Mouse (Mus musculus) limb, embryonic 15.5 days (tissue): ENCODE data around the gene Serpina7. TPM values are rescaled to one million over a fixed set of nuclear protein-coding genes. Genes with fewer than 3 reads are reported as not detected.

ENCODE experiments used
- ATAC-seq: fragments of 200-750 bp; cut with Nextera tagmentation; 2 replicates; pipeline ENCODE4 v1.8.0; 2017; ENCODE audit warnings: low read depth, moderate TSS enrichment; ENCODE audit not compliant: insufficient number of reproducible peaks, low FRiP score, low TSS enrichment
- H3K27ac ChIP-seq: fragments of 300-500 bp; sonication (generic); 2 replicates; pipeline ENCODE4 v1.5.1; 2015; ENCODE audit warnings: moderate library complexity, mild to moderate bottlenecking, inconsistent platforms
- H3K27me3 ChIP-seq: fragments of 300-500 bp; sonication (generic); 2 replicates; pipeline ENCODE4 v1.6.1; 2015; ENCODE audit warnings: inconsistent platforms
- H3K36me3 ChIP-seq: fragments of 300-500 bp; sonication (generic); 2 replicates; pipeline ENCODE4 v1.6.1; 2015; ENCODE audit warnings: inconsistent platforms
- H3K4me1 ChIP-seq: fragments of 300-500 bp; sonication (generic); 2 replicates; pipeline ENCODE4 v1.6.1; 2015; ENCODE audit warnings: inconsistent platforms
- H3K4me2 ChIP-seq: fragments of 300-500 bp; sonication (generic); 2 replicates; pipeline ENCODE4 v1.6.1; 2015; ENCODE audit warnings: mild to moderate bottlenecking, inconsistent platforms
- H3K4me3 ChIP-seq: fragments of 300-500 bp; sonication (generic); 2 replicates; pipeline ENCODE4 v1.5.1; 2015; ENCODE audit warnings: mild to moderate bottlenecking, inconsistent platforms
- H3K9ac ChIP-seq: fragments of 300-500 bp; sonication (generic); 2 replicates; pipeline ENCODE4 v1.6.1; 2015; ENCODE audit warnings: inconsistent platforms
- H3K9me3 ChIP-seq: fragments of 300-500 bp; sonication (generic); 2 replicates; pipeline ENCODE4 v1.6.1; 2016; ENCODE audit warnings: inconsistent platforms
- WGBS: fragments of 180-500 bp; shearing (Covaris S2); methylation state at CpG from one replicate; pipeline ENCODE4 v1.1.7; 2015; 5-methylcytosine and 5-hydroxymethylcytosine counted together
- polyA plus RNA-seq: library from polyadenylated mRNA; unstranded; fragments of >200 nt; fragmentation: Nextera tagmentation; extraction: Ambion mirVana; gene quantifications from 2 replicates; pipeline ENCODE4 v1.2.1, GENCODE M21; 2015

The Serpina7 gene
- 0.10 TPM in 1 of 2 replicates, not detected in the other for polyA plus RNA-seq

- H3K9me3 ChIP-seq: no peaks in the 10 kb centered on the region
- no peak within 1 kb of the TSS for H3K27ac ChIP-seq
- no peak for ATAC-seq
- no peak within 1 kb of the TSS for H3K4me2 ChIP-seq
- no peaks in the 10 kb centered on the region for H3K4me1 ChIP-seq
- no peaks in the 10 kb centered on the region for H3K27me3 ChIP-seq
- H3K36me3 ChIP-seq: no peaks in the 10 kb centered on the region
- H3K4me3 ChIP-seq: no peak within 1 kb of the TSS
- H3K9ac ChIP-seq: no peak within 1 kb of the TSS
Measured at GRCm38 (mm10) chrX:139085077-139085476, at the start of gene Serpina7. Gene Serpina7, minus strand, starts transcription at chrX:139085236.

- ATAC-seq: no peak
- H3K9ac ChIP-seq: no peak overlapping the region
- no peak overlapping the region for H3K4me3 ChIP-seq
- no peaks in the 10 kb centered on the region for H3K36me3 ChIP-seq
- no peak overlapping the region for H3K27ac ChIP-seq
- H3K27me3 ChIP-seq: no peaks in the 10 kb centered on the region
- no peaks in the 10 kb centered on the region for H3K9me3 ChIP-seq
- no peaks in the 10 kb centered on the region for H3K4me1 ChIP-seq
- 52% methylated on average over 4 of the region's 4 CpGs for WGBS
- H3K4me2 ChIP-seq: no peak overlapping the region
Measured at GRCm38 (mm10) chrX:139134031-139134430, 49.0 kb upstream of the Serpina7 start.

DNA sequence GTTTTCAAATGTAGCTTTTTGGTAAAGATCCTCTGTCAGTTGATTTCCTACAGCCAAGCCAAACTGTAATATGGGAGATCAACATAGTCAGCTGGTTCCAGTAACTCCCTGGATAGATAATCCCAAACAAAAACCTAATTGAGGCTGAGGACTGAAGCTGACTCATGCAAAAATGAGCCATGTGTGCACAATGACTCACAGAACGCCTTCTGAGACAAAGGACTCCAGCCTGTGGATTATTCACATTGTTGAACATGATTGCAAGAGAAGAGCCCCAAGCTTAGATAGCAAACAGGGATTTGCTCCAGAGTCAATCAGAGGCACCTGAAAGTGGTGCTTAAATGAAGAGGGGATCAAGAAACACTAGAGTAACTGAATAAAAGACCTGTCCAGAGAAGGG lies 12.2 kb upstream of the Serpina7 start:
- Histone ChIP-seq H3K9me3 (no peaks in the 10 kb centered on the region), H3K27me3 (no peaks in the 10 kb centered on the region), H3K4me3 (no peak overlapping the region), H3K27ac (no peak overlapping the region), H3K36me3 (no peaks in the 10 kb centered on the region), H3K4me1 (no peaks in the 10 kb centered on the region), H3K4me2 (no peak overlapping the region), H3K9ac (no peak overlapping the region)
- ATAC-seq: no peak
- WGBS: 54% methylated on average over 1 of the region's 1 CpGs

DNA sequence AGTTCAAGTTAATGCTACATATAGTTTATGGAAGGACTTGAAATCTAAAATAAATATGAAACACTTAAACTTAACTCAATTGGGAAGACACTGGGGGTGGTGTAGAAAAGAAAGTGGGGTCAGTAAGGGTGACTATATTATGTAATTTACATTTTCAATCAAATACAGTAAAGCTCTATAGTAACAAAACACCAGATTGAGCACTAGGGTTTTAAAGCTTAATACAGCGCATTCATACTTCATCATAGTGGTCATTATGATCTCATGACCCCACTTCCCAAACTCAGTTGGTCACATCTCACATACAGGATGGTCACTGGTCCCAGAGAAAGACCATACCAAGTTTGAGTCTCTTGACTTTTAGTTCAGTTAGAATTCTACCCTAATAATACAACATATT lies 907 bp upstream of the Serpina7 start, which contains the start of gene 4930513O06Rik:
TSS of gene 4930513O06Rik (plus strand) at position 301 of the 400 bp plus-strand sequence.
- no peak within 1 kb of the TSS for H3K9ac ChIP-seq
- 93% methylated on average over 1 of the region's 1 CpGs for WGBS
- no peaks in the 10 kb centered on the region for H3K9me3 ChIP-seq
- H3K4me3 ChIP-seq: no peak within 1 kb of the TSS
- no peaks in the 10 kb centered on the region for H3K27me3 ChIP-seq
- no peak within 1 kb of the TSS for H3K27ac ChIP-seq
- ATAC-seq: no peak
- no peaks in the 10 kb centered on the region for H3K4me1 ChIP-seq
- no peaks in the 10 kb centered on the region for H3K36me3 ChIP-seq
- H3K4me2 ChIP-seq: no peak within 1 kb of the TSS

GRCm38 (mm10) chrX:139078493-139078892 lies 6.5 kb downstream of the Serpina7 start:
- Histone ChIP-seq H3K9me3 (no peaks in the 10 kb centered on the region), H3K9ac (no peak overlapping the region), H3K4me1 (no peaks in the 10 kb centered on the region), H3K27me3 (no peaks in the 10 kb centered on the region), H3K4me3 (no peak overlapping the region), H3K36me3 (no peaks in the 10 kb centered on the region), H3K4me2 (no peak overlapping the region), H3K27ac (no peak overlapping the region)
- WGBS: 92% methylated on average over 2 of the region's 2 CpGs
- no peak for ATAC-seq

DNA sequence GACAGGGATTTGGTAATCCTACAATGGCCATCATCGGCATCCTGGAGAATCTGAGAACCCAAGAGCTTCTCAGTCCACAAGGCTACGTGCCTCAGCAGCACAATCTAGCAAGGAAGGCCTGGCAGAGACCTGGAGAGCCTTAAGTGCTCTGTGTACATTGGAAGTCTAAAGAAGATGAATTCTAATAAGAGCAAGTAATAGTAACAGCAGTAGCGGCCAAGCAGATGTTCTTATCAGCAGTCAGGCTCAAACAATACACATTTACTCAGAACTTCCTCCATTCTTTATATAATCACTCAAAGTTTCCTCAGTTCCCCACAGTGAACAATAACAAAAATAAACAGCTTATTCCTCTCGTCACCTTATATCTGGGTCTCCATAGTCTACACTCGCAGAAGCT lies 21.0 kb downstream of the Serpina7 start:
- H3K4me3 ChIP-seq: no peak overlapping the region
- H3K36me3 ChIP-seq: no peaks in the 10 kb centered on the region
- no peaks in the 10 kb centered on the region for H3K4me1 ChIP-seq
- WGBS: 78% methylated on average over 5 of the region's 5 CpGs
- no peak overlapping the region for H3K4me2 ChIP-seq
- ATAC-seq: no peak
- H3K9ac ChIP-seq: no peak overlapping the region
- H3K27me3 ChIP-seq: no peaks in the 10 kb centered on the region
- no peak overlapping the region for H3K27ac ChIP-seq
- H3K9me3 ChIP-seq: no peaks in the 10 kb centered on the region

DNA sequence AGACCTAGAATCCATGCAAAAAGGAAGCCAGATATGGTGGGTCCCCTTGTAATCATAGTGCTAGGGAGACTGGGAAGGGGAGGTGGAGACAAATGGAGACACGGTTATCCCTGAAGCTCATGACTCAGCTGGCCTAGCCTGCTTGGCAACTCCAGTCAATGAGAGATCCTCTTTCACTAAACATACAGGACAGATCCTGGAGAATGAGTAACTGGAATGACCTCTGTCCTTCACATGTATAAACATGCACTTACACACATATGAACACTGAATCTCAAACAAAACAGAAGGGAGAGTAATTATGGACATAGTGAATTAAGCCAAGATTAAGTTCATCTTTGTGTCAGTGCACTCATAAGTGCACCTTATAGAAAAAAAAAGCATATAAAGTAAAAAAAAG lies 31.9 kb downstream of the Serpina7 start:
- Histone ChIP-seq H3K9ac (no peak overlapping the region), H3K4me2 (no peak overlapping the region), H3K27me3 (no peaks in the 10 kb centered on the region), H3K27ac (no peak overlapping the region), H3K36me3 (no peaks in the 10 kb centered on the region), H3K4me3 (no peak overlapping the region), H3K4me1 (no peaks in the 10 kb centered on the region), H3K9me3 (no peaks in the 10 kb centered on the region)
- no peak for ATAC-seq
- WGBS: 68% methylated on average over 1 of the region's 1 CpGs

GRCm38 (mm10) chrX:139051976-139052375 lies 33.1 kb downstream of the Serpina7 start:
- Histone ChIP-seq H3K4me2 (no peak overlapping the region), H3K9me3 (no peaks in the 10 kb centered on the region), H3K27me3 (no peaks in the 10 kb centered on the region), H3K27ac (no peak overlapping the region), H3K4me3 (no peak overlapping the region), H3K36me3 (no peaks in the 10 kb centered on the region), H3K9ac (no peak overlapping the region), H3K4me1 (no peaks in the 10 kb centered on the region)
- WGBS: 59% methylated on average over 1 of the region's 1 CpGs
- no peak for ATAC-seq

- Histone ChIP-seq H3K9ac (no peak overlapping the region), H3K36me3 (no peaks in the 10 kb centered on the region), H3K4me3 (no peak overlapping the region), H3K4me1 (no peaks in the 10 kb centered on the region), H3K9me3 (no peaks in the 10 kb centered on the region), H3K4me2 (no peak overlapping the region), H3K27ac (no peak overlapping the region), H3K27me3 (0 out of 2 replicates have a peak, but pooled peaks cover 3% of the 10 kb centered on the region)
- 48% methylated on average over 1 of the region's 1 CpGs for WGBS
- ATAC-seq: no peak
Measured at GRCm38 (mm10) chrX:139041148-139041547, 43.9 kb downstream of the Serpina7 start.

- Histone ChIP-seq H3K4me1 (no peaks in the 10 kb centered on the region), H3K4me2 (no peak overlapping the region), H3K9me3 (no peaks in the 10 kb centered on the region), H3K4me3 (no peak overlapping the region), H3K9ac (no peak overlapping the region), H3K27me3 (0 out of 2 replicates have a peak, but pooled peaks cover 3% of the 10 kb centered on the region), H3K27ac (no peak overlapping the region), H3K36me3 (no peaks in the 10 kb centered on the region)
- no peak for ATAC-seq
- WGBS: 69% methylated on average over 2 of the region's 2 CpGs
Measured at GRCm38 (mm10) chrX:139039314-139039713, 45.7 kb downstream of the Serpina7 start.

GRCm38 (mm10) chrX:139037666-139038065 lies 47.4 kb downstream of the Serpina7 start:
- ATAC-seq: no peak
- H3K36me3 ChIP-seq: no peaks in the 10 kb centered on the region
- 75% methylated on average over 1 of the region's 1 CpGs for WGBS

More at GRCm38 (mm10) chrX:139037666-139038065, 47.4 kb downstream of the Serpina7 start:
- no peak overlapping the region for H3K27ac ChIP-seq
- H3K4me3 ChIP-seq: no peak overlapping the region
- no peaks in the 10 kb centered on the region for H3K4me1 ChIP-seq
- H3K9me3 ChIP-seq: no peaks in the 10 kb centered on the region
- H3K9ac ChIP-seq: no peak overlapping the region
- no peak overlapping the region for H3K4me2 ChIP-seq
- H3K27me3 ChIP-seq: 0 out of 2 replicates have a peak, but pooled peaks cover 3% of the 10 kb centered on the region
